Mouse (Mus musculus) right cerebral cortex, postnatal 4 days (tissue): ENCODE results near the gene Rpl37.

ENCODE experiments used
- DNase-seq: peaks from one replicate; pipeline ENCODE4 v3.0.0-alpha.2; 2022

Gene Rpl37

DNA sequence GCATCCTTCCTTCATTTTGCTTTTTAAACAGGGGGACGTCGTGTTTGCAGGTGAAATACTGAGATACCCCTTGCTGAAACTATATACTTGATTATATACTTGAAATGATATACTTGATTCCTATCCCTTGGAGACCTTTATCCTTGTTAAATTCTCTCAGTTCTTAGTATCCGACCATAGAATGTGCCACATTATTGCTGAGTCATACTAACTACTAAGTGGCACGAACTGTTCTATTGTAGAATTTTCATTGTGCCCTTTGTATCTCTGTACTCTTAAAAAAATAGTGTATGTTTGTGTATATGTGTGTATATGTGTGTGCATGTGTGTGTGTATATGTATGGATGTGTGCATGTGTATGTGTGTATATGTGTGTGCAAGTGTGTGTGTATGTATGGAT, 39.9 kb downstream of the Rpl37 start:
- DNase-seq = no peak

GRCm38 (mm10) chr15:5157386-5157785, 40.9 kb downstream of the Rpl37 start:
- no peak for DNase-seq

DNA sequence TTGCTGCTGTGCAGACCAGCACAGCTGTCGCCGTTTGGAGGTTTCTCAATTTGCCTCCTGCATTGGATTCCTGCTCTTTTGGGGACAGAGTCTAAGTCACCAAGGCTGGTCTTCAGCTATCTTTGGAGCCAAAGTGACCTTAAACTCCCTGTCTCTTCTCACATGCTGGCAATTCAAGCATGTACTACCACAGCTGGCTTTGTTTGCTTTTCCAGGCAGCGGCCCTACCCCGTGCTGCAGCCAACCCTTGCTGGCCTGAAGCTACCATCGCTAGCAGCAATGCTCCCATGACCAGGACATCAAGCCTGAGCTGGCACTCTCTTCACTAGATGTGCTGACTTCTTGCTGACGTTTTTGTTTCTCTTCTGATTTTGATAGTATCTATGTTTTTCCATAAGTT, 42.4 kb downstream of the Rpl37 start:
- DNase-seq = no peak

- DNase-seq = no peak
These were observed 48.8 kb downstream of the Rpl37 start for GRCm38 (mm10) chr15:5165121-5165773.
